Mouse (Mus musculus) intestine, embryonic 15.5 days (tissue): ENCODE results near the gene Gm20458. TPM values are rescaled to one million over a fixed set of nuclear protein-coding genes. Genes with fewer than 3 reads are reported as not detected.

Experiments used
- ATAC-seq: fragments of 200-750 bp; cut with Nextera tagmentation; 2 replicates; pipeline ENCODE4 v1.8.0; 2017; ENCODE audit warnings: moderate TSS enrichment, moderate library complexity
- H3K27ac ChIP-seq: fragments of 300-500 bp; sonication (generic); 2 replicates; pipeline ENCODE4 v1.5.1; 2015; ENCODE audit warnings: mild to moderate bottlenecking, inconsistent platforms
- H3K27me3 ChIP-seq: fragments of 300-500 bp; sonication (generic); replicated peaks from 2 replicates; pipeline ENCODE4 v1.6.1; 2015; ENCODE audit warnings: inconsistent platforms
- H3K36me3 ChIP-seq: fragments of 300-500 bp; sonication (generic); 2 replicates; pipeline ENCODE4 v1.6.1; 2015; ENCODE audit warnings: inconsistent platforms
- H3K4me1 ChIP-seq: fragments of 300-500 bp; sonication (generic); replicated peaks from 2 replicates; pipeline ENCODE4 v1.6.1; 2015; ENCODE audit warnings: inconsistent platforms
- H3K4me2 ChIP-seq: fragments of 300-500 bp; sonication (generic); replicated peaks from 2 replicates; pipeline ENCODE4 v1.6.1; 2015; ENCODE audit warnings: mild to moderate bottlenecking, inconsistent platforms
- H3K4me3 ChIP-seq: fragments of 300-500 bp; sonication (generic); replicated peaks from 2 replicates; pipeline ENCODE4 v1.5.1; 2015; ENCODE audit warnings: inconsistent platforms
- H3K9ac ChIP-seq: fragments of 300-500 bp; sonication (generic); 2 replicates; pipeline ENCODE4 v1.6.1; 2015; ENCODE audit warnings: inconsistent platforms
- H3K9me3 ChIP-seq: fragments of 300-500 bp; sonication (generic); 2 replicates; pipeline ENCODE4 v1.6.1; 2016; ENCODE audit warnings: inconsistent platforms
- WGBS: fragments of 180-500 bp; shearing (Covaris S2); methylation state at CpG from one replicate; pipeline ENCODE4 v1.1.7; 2015; 5-methylcytosine and 5-hydroxymethylcytosine counted together
- polyA plus RNA-seq: library from polyadenylated mRNA; unstranded; fragments of >200 nt; fragmentation: Nextera tagmentation; extraction: Ambion mirVana; gene quantifications from 2 replicates; pipeline ENCODE4 v1.2.1, GENCODE M21; 2015

The Gm20458 gene
- 9.4 and 18.5 TPM in 2 replicates for polyA plus RNA-seq

GRCm38 (mm10) chr2:164460745-164461551 lies at the start of gene Gm20458:
Gene Gm20458, plus strand, starts transcription at chr2:164460967.
- Histone ChIP-seq H3K4me3 (peak within 1 kb of the TSS; percentile 88), H3K27ac (peak within 1 kb of the TSS; percentile 59), H3K4me2 (peak within 1 kb of the TSS; percentile 65), H3K4me1 (peaks cover 13% of the 10 kb centered on the region), H3K36me3 (peaks cover 9% of the 10 kb centered on the region), H3K27me3 (no peaks in the 10 kb centered on the region), H3K9me3 (no peaks in the 10 kb centered on the region), H3K9ac (peak within 1 kb of the TSS; percentile 63)
- ATAC-seq: peak; percentile 95
- WGBS: under 1% methylated on average over 79 of the region's 79 CpGs

- Histone ChIP-seq H3K36me3 (no peaks in the 10 kb centered on the region), H3K27me3 (peaks cover 16% of the 10 kb centered on the region; the same call in 1 of the 2 replicates), H3K9ac (no peak overlapping the region), H3K9me3 (no peaks in the 10 kb centered on the region), H3K27ac (no peak overlapping the region), H3K4me3 (peak overlapping the region; percentile 17), H3K4me2 (peak overlapping the region; percentile 52), H3K4me1 (peaks cover 12% of the 10 kb centered on the region)
- ATAC-seq: peak; percentile 53
- WGBS: 24% methylated on average over 28 of the region's 28 CpGs
Measured at GRCm38 (mm10) chr2:164414167-164414566, 46.6 kb upstream of the Gm20458 start.

- 64% methylated on average over 10 of the region's 10 CpGs for WGBS
- Histone ChIP-seq H3K36me3 (no peaks in the 10 kb centered on the region), H3K27me3 (peaks cover 12% of the 10 kb centered on the region; the same call in 1 of the 2 replicates), H3K4me2 (peak overlapping the region; percentile 52), H3K27ac (no peak overlapping the region), H3K9ac (no peak overlapping the region), H3K4me3 (peak overlapping the region; percentile 17; the same call in 1 of the 2 replicates), H3K4me1 (peaks cover 12% of the 10 kb centered on the region), H3K9me3 (no peaks in the 10 kb centered on the region)
- ATAC-seq: no peak
Measured at GRCm38 (mm10) chr2:164414581-164414980, 46.2 kb upstream of the Gm20458 start.

- 0% methylated on average over 2 of the region's 2 CpGs for WGBS
- Histone ChIP-seq H3K9me3 (no peaks in the 10 kb centered on the region), H3K4me2 (no peak overlapping the region), H3K27me3 (no peaks in the 10 kb centered on the region), H3K4me1 (peaks cover 12% of the 10 kb centered on the region), H3K27ac (no peak overlapping the region), H3K9ac (no peak overlapping the region), H3K4me3 (no peak overlapping the region), H3K36me3 (no peaks in the 10 kb centered on the region)
- ATAC-seq: no peak
Measured at GRCm38 (mm10) chr2:164417198-164417597, 43.6 kb upstream of the Gm20458 start.

- no peaks in the 10 kb centered on the region for H3K9me3 ChIP-seq
- no peaks in the 10 kb centered on the region for H3K36me3 ChIP-seq
- no peak overlapping the region for H3K4me3 ChIP-seq
- no peak overlapping the region for H3K27ac ChIP-seq
- no peaks in the 10 kb centered on the region for H3K27me3 ChIP-seq
- WGBS: 48% methylated on average over 3 of the region's 3 CpGs
- H3K4me2 ChIP-seq: no peak overlapping the region
- no peak for ATAC-seq
- H3K4me1 ChIP-seq: peaks cover 12% of the 10 kb centered on the region
- H3K9ac ChIP-seq: no peak overlapping the region
Measured at GRCm38 (mm10) chr2:164418308-164418875, 42.4 kb upstream of the Gm20458 start.

- Histone ChIP-seq H3K27me3 (no peaks in the 10 kb centered on the region), H3K9ac (no peak overlapping the region), H3K4me1 (peaks cover 7% of the 10 kb centered on the region), H3K9me3 (no peaks in the 10 kb centered on the region), H3K27ac (no peak overlapping the region), H3K36me3 (peaks cover 7% of the 10 kb centered on the region), H3K4me2 (no peak overlapping the region), H3K4me3 (no peak overlapping the region)
- WGBS: 9% methylated on average over 3 of the region's 3 CpGs
- ATAC-seq: no peak
Measured at GRCm38 (mm10) chr2:164419489-164419888, 41.3 kb upstream of the Gm20458 start.

- Histone ChIP-seq H3K27ac (no peak overlapping the region), H3K36me3 (peaks cover 14% of the 10 kb centered on the region), H3K9me3 (no peaks in the 10 kb centered on the region), H3K4me1 (0 out of 2 replicates have a peak, but pooled peaks cover 6% of the 10 kb centered on the region), H3K27me3 (no peaks in the 10 kb centered on the region), H3K9ac (no peak overlapping the region), H3K4me2 (no peak overlapping the region), H3K4me3 (no peak overlapping the region)
- ATAC-seq: no peak
- 89% methylated on average over 7 of the region's 7 CpGs for WGBS
Measured at GRCm38 (mm10) chr2:164421306-164421705, 39.5 kb upstream of the Gm20458 start.

GRCm38 (mm10) chr2:164421979-164422378 lies 38.8 kb upstream of the Gm20458 start:
- peaks cover 17% of the 10 kb centered on the region for H3K36me3 ChIP-seq
- no peak overlapping the region for H3K4me3 ChIP-seq
- ATAC-seq: no peak
- no peak overlapping the region for H3K9ac ChIP-seq
- 0 out of 2 replicates have a peak, but pooled peaks cover 6% of the 10 kb centered on the region for H3K4me1 ChIP-seq
- no peak overlapping the region for H3K27ac ChIP-seq
- 88% methylated on average over 8 of the region's 8 CpGs for WGBS
- no peak overlapping the region for H3K4me2 ChIP-seq
- no peaks in the 10 kb centered on the region for H3K9me3 ChIP-seq
- H3K27me3 ChIP-seq: no peaks in the 10 kb centered on the region

GRCm38 (mm10) chr2:164422675-164423393 lies 37.9 kb upstream of the Gm20458 start:
- Histone ChIP-seq H3K27ac (0 out of 2 replicates have a peak overlapping the region, but pooled peaks have one; percentile 15), H3K4me3 (no peak overlapping the region), H3K9ac (no peak overlapping the region), H3K36me3 (peaks cover 17% of the 10 kb centered on the region), H3K4me1 (0 out of 2 replicates have a peak, but pooled peaks cover 6% of the 10 kb centered on the region), H3K4me2 (no peak overlapping the region), H3K9me3 (no peaks in the 10 kb centered on the region), H3K27me3 (no peaks in the 10 kb centered on the region)
- peak; percentile 62 for ATAC-seq
- WGBS: 77% methylated on average over 15 of the region's 15 CpGs

GRCm38 (mm10) chr2:164423464-164423863 lies 37.3 kb upstream of the Gm20458 start:
- H3K9me3 ChIP-seq: no peaks in the 10 kb centered on the region
- H3K27me3 ChIP-seq: no peaks in the 10 kb centered on the region
- no peak overlapping the region for H3K4me2 ChIP-seq
- 88% methylated on average over 11 of the region's 11 CpGs for WGBS
- H3K36me3 ChIP-seq: peaks cover 22% of the 10 kb centered on the region
- no peak overlapping the region for H3K4me3 ChIP-seq
- H3K27ac ChIP-seq: 0 out of 2 replicates have a peak overlapping the region, but pooled peaks have one; percentile 15
- 0 out of 2 replicates have a peak, but pooled peaks cover 5% of the 10 kb centered on the region for H3K4me1 ChIP-seq
- no peak for ATAC-seq
- H3K9ac ChIP-seq: no peak overlapping the region

GRCm38 (mm10) chr2:164424406-164424805 lies 36.4 kb upstream of the Gm20458 start:
- H3K4me2 ChIP-seq: no peak overlapping the region
- H3K27me3 ChIP-seq: no peaks in the 10 kb centered on the region
- no peak overlapping the region for H3K4me3 ChIP-seq
- H3K27ac ChIP-seq: no peak overlapping the region
- no peak for ATAC-seq
- 92% methylated on average over 8 of the region's 8 CpGs for WGBS
- H3K4me1 ChIP-seq: peaks cover 7% of the 10 kb centered on the region; the same call in 1 of the 2 replicates
- H3K9ac ChIP-seq: no peak overlapping the region
- H3K9me3 ChIP-seq: no peaks in the 10 kb centered on the region
- H3K36me3 ChIP-seq: peaks cover 22% of the 10 kb centered on the region

- ATAC-seq: no peak
- no peak overlapping the region for H3K9ac ChIP-seq
- no peak overlapping the region for H3K4me3 ChIP-seq
- H3K27me3 ChIP-seq: no peaks in the 10 kb centered on the region
- WGBS: 86% methylated on average over 5 of the region's 5 CpGs
- peaks cover 22% of the 10 kb centered on the region for H3K36me3 ChIP-seq
- no peak overlapping the region for H3K4me2 ChIP-seq
- no peak overlapping the region for H3K27ac ChIP-seq
- peaks cover 11% of the 10 kb centered on the region for H3K4me1 ChIP-seq
- H3K9me3 ChIP-seq: no peaks in the 10 kb centered on the region
Measured at GRCm38 (mm10) chr2:164425401-164425800, 35.4 kb upstream of the Gm20458 start.
